Mouse (Mus musculus): ENCODE data around the gene Gtpbp1.
A peak's percentile ranks its signal among the peaks of the same experiment; 100 is the strongest.

Gtpbp1 gene

GRCm38 (mm10) chr15:79685141-79685641, 5.5 kb upstream of the Gtpbp1 start:
- no peak for DNase-seq (ENCODE audit: low read depth, low spot score)

- DNase-seq (ENCODE audit: low read depth, low spot score) = no peak
These were observed 4.4 kb upstream of the Gtpbp1 start for GRCm38 (mm10) chr15:79686046-79686869.

GRCm38 (mm10) chr15:79687175-79687574, 3.5 kb upstream of the Gtpbp1 start:
- DNase-seq (ENCODE audit: low read depth, low spot score) = no peak

DNA sequence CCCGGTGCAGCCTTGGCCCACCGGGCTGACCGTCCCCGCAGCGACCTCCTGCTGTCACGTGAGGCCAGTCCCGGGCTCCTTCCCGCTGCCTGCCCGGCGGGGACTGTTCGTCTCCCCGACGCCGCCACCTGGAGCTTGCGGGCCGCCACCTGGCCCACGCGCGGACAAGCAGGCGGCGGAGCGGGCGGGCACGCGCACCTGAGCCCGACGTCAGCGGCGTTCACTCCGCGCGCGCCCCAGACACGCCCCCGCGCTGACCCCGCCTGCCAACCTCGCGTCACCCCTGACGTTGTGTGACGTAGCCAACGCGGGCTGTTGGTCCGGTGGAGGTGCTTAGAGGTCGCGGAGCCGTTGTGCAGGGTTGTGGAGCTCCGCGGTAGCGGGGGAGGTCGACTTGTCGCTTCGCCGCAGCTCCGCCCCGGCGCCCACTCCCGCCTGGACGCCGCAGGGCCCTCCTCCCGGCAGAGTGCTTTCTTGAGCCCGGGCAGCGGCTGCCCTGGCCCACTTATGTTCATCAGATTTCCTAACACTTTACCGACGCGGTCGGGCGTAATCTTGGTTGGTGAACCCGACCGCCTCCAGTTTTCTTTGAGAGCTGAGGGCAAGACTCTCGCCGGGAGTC, 2.9 kb upstream of the Gtpbp1 start, which contains the start of gene Josd1:
Gene Josd1 (minus strand): TSS at position 274 of the 622 bp plus-strand sequence.
- DNase-seq (ENCODE audit: low read depth, low spot score) = peak; percentile 93

- DNase-seq (ENCODE audit: low read depth, low spot score) = no peak
These were observed 2.2 kb upstream of the Gtpbp1 start for GRCm38 (mm10) chr15:79688268-79688956.

DNA sequence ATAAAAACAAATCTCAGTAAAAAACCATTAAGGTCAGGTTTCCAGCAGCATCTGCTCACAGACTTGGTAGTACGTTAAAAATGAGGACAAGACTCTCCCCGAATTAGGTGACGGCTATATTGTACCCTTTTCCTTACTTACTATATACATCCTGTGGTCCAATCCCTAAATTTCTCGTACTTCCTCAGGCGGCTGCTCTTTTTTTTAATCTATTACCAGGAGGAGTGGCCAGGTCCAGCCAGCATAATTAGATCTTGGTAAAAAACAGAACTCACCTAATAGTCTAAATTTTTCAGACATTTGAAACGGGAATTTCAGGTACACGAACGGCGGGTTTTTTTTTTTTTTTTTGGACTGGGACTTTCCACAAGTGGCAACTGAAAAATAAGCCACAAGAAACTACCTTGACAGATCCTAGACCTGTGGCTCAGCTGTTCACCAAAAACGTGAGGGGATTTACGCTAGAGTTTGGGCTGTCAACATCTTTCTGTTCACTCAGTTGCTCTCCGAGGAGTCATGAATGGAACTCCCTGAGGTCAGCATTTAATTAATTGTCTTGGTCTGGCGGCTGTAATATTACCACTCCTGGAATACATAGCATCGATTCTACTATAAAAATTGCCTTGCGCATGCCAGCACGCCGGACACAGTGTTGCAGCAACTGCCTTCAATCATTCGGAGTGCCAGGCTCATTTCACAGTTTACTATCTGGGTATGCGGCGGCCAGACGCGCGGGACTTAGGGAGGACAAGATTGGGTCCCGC, 801 bp upstream of the Gtpbp1 start:
- no peak for DNase-seq (ENCODE audit: low read depth, low spot score)

GRCm38 (mm10) chr15:79691023-79691508, 421 bp downstream of the Gtpbp1 start:
- DNase-seq (ENCODE audit: low read depth, low spot score) = no peak

DNA sequence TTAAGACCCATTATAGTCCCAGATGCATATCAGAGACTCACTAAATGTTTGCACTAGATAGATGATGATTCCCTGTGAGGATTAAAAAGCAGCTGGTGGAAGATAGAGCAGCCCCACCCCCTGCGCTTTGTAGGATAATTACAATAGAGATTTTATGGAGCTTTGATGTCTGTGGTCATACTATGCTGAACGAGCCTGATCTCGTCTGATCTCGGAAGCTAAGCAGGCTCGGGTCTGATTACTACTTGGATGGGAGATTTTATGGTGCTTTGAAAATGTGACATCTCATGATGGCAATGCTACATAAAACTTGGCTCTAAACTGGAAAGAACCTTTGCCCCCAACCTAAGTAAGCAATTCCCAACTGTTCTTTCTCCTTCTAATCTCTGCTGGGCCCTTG, 1.7 kb downstream of the Gtpbp1 start:
- DNase-seq (ENCODE audit: low read depth, low spot score) = no peak

DNA sequence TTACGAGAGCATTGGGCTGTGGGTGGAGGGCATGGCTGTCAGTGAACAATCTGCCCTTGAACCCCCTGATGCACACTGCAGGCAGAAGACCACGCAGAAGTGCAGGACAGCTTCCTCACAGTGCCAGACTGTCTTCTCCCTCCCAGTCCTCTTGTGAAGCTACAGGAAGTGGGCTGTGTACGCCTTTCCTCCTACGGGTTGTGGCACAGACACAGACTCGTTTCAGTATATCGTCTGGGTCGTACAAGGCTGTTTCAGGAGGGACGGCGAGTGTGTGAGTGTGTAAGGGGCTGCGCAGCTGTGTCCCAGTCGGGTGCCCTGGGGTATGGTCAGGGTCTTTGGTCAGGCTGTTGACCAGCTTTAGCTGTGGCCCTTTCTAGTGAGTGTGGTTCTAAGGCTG, 3.1 kb downstream of the Gtpbp1 start:
- DNase-seq (ENCODE audit: low read depth, low spot score) = no peak

GRCm38 (mm10) chr15:79694512-79694911, 3.9 kb downstream of the Gtpbp1 start:
- no peak for DNase-seq (ENCODE audit: low read depth, low spot score)

DNA sequence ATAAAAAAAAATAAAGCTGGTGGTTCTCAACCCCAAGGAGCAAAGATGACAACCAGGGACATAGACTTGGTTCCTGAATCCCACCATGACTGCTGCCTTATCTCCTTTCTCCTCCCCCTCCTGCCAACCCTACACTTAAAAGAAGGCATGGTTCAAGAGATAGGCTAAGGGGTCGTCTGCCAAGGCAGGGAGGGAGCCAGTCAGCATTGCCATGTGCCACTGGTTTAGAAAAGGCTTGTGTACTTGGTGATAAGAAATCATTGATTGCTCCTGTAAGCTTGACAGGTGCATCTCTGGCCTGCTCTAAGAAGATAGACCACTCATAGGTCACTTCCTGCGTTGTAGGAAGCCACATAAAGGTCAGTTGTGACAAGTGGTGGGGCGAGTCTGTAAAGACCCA, 4.9 kb downstream of the Gtpbp1 start:
- no peak for DNase-seq (ENCODE audit: low read depth, low spot score)

DNA sequence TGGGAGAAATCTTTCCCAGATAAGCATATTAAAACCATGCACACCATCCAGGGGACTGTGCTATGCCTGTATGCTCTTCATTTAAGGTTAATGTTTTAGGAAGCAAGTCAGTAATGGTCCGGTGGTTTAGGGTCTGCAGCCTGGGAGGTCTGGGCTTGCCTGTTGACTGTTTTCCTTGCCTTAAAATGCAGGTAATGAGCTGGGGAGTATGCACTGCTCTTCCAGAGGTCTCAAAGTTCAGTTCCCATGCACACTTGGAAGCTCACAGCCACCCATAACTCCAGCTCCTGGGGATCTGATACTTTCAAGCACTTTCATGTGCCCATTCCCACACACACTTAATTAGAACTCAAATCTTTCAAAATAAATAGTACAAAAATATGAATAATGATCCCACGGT, 5.9 kb downstream of the Gtpbp1 start:
- DNase-seq (ENCODE audit: low read depth, low spot score) = no peak

DNA sequence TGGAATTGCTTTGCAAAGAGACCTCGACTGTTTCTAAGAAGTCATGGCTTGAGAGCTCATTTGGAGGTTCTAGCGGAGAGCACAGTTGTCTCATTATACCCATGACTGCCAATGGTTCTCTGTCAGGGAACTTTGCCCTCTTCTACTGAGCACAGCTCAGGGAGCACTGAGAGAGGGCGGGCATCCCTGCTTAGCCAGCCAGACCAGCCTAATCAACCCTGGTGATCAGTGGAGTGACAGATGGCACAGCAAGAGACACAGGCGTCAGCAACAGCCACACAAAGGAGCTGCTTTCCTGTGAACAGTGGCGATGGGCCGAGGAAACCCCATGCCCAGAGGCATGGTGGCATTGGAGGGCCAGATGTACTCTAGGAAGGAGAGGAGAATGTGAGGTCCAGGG, 6.4 kb downstream of the Gtpbp1 start:
- no peak for DNase-seq (ENCODE audit: low read depth, low spot score)

DNA sequence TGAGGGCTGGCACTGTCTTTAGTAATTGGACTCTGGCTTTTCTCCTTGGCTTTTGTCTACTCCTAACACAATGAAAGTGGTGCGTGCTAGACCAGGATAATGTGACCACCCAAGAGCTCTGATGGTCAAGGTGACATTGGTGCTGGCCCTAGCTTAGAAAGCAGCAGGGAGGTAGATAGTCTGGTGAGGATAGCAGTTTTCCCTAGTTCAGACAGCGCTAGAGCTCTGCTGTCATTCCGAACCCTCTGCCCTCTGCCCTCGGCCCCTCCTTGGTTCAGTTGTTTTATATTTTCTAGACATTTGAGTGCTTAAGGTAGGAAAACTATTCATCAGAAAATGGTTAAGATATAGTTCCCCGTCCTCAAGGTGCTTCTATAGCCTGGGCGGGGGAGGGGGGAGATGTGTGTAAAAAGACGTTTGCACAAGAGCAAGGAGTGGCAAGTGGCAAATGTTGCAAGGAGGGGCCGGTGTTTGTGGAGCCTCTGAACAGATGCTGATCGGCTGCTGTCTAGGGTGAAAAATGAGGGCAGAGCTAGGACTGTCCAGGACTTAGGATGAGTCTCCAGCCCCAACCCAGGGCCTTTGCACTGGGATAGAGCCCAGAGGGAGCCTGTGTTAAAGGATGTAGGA, 7.0 kb downstream of the Gtpbp1 start:
- no peak for DNase-seq (ENCODE audit: low read depth, low spot score)

DNA sequence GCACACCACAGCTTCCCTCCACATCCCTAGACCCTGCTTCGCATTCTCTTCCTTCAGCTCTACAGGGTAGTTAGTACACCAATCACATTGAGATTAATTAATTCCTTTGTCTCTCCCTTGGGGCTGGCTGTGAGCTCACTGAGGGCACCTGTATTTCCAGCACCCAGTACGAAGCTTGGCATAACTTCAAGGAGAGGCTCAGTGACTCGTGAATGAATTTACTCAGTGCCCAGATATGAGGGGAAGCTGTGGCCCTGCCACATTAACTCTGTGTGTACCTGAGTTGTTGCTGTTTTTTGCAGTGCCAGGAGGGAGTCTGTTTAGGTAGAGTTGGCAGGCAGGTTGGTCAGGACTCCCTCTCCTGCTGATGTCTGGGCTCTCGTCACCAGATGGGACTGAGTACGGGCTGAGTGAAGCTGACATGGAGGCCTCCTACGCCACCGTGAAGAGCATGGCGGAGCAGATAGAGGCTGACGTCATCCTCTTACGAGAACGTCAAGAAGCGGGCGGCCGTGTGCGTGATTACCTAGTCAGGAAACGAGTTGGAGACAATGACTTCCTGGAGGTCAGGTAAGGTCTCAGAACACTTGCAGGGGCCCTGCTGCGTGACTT, 16.1 kb downstream of the Gtpbp1 start:
- DNase-seq (ENCODE audit: low read depth, low spot score) = no peak

DNA sequence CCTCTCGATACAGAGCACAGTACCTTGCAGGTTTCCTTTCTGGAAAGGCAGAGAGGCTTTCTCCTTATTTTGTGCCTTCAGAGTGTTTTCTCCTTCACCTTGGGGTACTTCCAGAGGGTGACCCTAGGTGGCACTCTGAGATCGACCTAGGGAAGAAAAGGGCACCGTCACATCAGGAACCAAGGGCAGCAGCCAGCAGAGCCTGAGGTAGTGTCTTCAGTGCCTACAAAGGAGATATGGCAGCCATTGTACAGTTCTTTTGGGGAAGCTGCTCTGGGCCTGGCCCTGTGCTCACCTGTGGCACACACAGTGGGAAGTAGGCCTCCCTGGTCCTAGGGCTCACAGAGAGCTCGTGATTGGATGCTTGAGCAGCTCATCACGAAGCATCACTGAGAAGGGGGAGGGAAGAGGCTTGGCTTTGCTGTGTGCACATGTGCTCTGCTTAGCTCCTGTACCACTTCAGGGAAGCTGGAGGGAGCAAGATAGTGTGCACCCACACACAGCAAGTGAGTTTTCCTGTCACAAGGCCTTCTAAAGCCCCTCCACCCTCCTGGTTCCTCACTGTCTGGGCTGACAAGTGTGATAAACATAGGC, 17.7 kb downstream of the Gtpbp1 start:
- no peak for DNase-seq (ENCODE audit: low read depth, low spot score)

DNA sequence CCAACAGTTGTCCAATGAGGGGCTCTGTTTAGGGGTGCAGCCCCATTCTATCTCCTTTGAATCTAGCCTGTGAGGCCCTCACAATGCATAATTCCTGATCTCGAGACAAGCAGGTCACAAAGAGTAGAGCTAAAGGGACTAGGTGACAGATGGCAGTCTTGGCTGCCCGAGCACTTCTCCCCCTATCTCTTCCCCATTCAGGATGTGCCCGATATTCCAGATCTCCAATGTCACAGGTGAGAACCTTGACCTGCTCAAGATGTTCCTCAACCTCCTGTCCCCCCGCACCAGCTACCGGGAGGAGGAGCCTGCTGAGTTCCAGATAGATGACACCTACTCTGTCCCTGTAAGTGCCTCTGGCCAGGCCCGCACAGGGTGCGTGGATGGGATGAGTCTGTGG, 25.0 kb downstream of the Gtpbp1 start:
- DNase-seq (ENCODE audit: low read depth, low spot score) = no peak

DNA sequence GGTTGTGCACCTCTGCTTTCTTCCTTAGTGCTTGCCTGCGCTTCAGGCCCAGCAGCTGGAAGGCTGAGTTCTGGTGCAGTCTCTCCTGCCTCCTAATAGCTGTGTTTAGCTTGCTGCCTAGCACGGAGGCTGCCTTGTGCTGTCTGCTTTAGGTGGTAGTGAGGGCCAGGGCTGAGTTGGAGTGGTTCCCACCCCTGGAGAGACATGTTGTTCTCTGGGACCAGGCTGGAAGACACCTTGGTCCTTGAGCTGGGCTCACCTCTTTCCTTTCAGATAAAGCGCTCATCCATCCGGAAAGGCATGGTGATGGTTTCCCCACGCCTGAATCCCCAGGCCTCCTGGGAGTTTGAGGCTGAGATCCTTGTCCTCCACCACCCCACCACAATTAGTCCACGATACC, 26.1 kb downstream of the Gtpbp1 start:
- DNase-seq (ENCODE audit: low read depth, low spot score) = no peak

DNA sequence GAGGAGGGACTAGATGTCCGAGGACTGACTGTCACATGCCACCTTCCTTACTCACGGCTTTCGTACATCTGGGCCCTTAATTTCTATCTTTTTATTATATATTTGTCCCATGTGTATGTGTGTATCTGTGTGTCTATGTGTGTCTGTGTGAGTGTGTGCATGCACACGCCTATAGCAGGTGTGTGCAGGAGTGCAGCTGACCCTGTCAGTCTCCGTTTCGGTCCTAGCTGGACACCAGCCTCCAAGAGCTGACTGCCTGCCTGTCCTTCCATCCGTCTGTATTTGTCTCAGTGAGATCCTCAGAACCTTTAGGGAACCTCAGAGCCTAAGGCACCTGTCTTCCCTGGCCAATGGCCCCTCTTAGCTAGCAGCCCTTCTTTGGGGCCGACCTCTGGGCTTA, 29.6 kb downstream of the Gtpbp1 start:
- DNase-seq (ENCODE audit: low read depth, low spot score) = no peak

DNA sequence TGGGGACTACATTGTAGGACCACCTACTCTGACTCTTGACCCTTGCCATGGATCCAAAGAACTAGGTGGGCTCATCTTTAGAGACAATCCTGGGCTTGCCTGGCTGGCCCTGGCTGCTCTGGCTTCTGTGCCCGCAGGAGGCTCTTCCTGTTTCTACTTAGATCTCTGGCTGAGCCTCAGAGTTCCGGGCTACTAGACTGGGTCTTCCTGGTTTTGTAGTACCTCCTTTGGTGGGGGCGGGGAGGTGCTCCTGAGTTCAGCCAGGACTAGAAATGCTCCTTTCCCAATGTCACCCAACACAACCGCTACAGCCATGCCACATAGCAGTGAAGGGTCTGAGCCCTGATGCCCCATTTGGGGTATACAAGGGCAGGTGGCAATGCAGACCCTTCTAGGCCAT, 30.2 kb downstream of the Gtpbp1 start:
- DNase-seq (ENCODE audit: low read depth, low spot score) = no peak
